Mouse (Mus musculus): ENCODE results near the gene E2f2.

GRCm38 (mm10) chr4:136123111-136123791 is 48.9 kb upstream of the E2f2 start:
- TF ChIP-seq POLR2A (IDR thresholded peaks at IDR 0.05; ENCODE audit: borderline replicate concordance, low read depth, low read length), result no peak
- TF ChIP-seq CTCF (IDR thresholded peaks at IDR 0.05; ENCODE audit: low read depth, low read length), result no peak
